Mouse (Mus musculus) telencephalon, adult 2 months (tissue): Measurements from ENCODE around the gene Fam186a.

ENCODE experiments used
- DNase-seq: peaks from one replicate; pipeline ENCODE4 v3.0.0-alpha.2; 2011; ENCODE audit warnings: low read depth, low spot score

Gene Fam186a

GRCm38 (mm10) chr15:99874612-99875333, 92.1 kb downstream of the Fam186a start:
- DNase-seq: no peak

GRCm38 (mm10) chr15:99872543-99872942, 94.3 kb downstream of the Fam186a start:
- no peak for DNase-seq
